Mouse (Mus musculus): Measurements from ENCODE around the gene Fam187a. TPM values are rescaled to one million over a fixed set of nuclear protein-coding genes. Genes with fewer than 3 reads are reported as not detected.

Gene Fam187a
- polyA plus RNA-seq, 1 experiment from 2014 or later = not detected

DNA sequence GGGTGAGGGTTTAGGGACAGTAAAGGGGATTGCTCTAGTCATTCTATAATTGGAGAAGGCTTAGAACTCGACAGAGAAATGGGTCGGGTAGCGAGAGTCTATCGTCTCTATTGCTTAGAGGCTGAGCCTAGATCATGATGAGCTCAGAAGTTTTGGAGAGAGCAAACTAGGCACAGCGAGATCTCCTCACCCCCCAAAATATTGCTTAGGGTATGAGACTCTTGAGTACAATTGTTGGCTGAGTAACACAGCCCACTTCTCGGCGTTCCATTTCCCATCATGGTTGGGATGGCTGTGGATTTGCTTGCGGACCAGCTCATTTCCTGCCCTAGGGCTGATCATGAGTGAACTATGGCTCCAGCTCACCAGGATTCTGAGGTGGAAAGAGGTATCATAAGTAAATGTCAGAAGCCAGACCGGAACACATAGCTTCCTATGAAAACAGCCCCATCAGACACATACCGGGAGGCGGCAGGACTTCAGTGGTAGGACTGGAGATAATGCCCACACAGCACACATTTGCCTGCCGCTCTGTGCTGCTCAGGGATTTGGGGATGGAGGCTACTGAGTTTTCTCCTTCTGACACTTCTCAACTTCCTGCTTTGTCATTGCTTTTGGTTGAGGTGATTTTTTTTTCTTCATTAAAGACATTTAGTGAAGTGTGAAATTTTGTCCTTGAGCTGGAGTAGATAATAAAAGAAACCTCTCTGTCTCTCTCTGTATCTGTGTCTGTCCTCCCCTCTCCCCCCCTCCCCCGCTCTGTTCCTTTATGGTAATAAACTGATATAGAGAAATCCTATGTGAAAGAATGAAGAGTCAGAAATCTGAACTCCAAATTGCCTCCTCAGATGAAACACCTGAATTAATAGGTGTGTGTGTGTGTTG, 3.4 kb upstream of the Fam187a start:
- Histone ChIP-seq H3K9ac (ENCODE audit: low read length) (peak overlapping the region; percentile 83), H3K9me3 (ENCODE audit: control insufficient read depth, low read length) (no peaks in the 10 kb centered on the region), H3K27me3 (ENCODE audit: control insufficient read depth, insufficient read depth, low read length) (no peaks in the 10 kb centered on the region), H3K4me3 (ENCODE audit: low read depth, low read length) (peak overlapping the region; percentile 80), H3K4me1 (ENCODE audit: control insufficient read depth, insufficient read depth, low read length) (peaks cover 5% of the 10 kb centered on the region; the same call in 1 of the 2 replicates), H3K27ac (replicated peaks; ENCODE audit: low read depth, low read length) (no peak overlapping the region), H3K36me3 (ENCODE audit: control insufficient read depth, insufficient read depth, low read length) (no peaks in the 10 kb centered on the region; the same call in 1 of the 2 replicates), H3K4me2 (ENCODE audit: low read depth, severe bottlenecking) (peak overlapping the region; percentile 68)
- ATAC-seq (ENCODE audit: insufficient number of reproducible peaks, low FRiP score, low TSS enrichment, low read depth) (peak; percentile 9; the same call in 1 of the 2 replicates), DNase-seq (ENCODE audit: low spot score) (no peak)
- WGBS = 14% methylated on average over 13 of the region's 13 CpGs

DNA sequence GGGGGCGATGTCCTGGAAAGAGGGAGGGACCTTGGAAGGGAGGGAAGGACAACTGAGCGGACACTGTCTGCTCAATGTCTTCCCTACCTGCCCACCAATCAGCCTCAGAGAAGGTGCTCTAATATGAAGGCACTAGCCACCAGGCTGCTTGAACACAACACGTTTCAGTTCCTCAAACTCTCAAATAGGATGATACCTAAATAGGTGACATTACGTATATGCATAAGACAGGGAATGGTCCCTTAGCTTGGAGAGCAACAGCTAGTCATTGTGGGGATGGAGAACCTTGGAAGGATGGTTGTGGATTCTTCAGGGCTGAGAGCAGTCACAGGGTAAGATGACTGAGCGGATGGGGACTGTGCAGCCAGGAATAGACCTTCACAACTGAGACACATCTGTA, 2.5 kb downstream of the Fam187a start:
- WGBS = 82% methylated on average over 5 of the region's 5 CpGs
- Histone ChIP-seq H3K4me2 (ENCODE audit: low read depth, severe bottlenecking) (no peak overlapping the region), H3K4me3 (ENCODE audit: low read depth, low read length) (no peak overlapping the region), H3K9me3 (ENCODE audit: control insufficient read depth, low read length) (no peaks in the 10 kb centered on the region), H3K9ac (ENCODE audit: low read length) (no peak overlapping the region), H3K27ac (replicated peaks; ENCODE audit: low read depth, low read length) (no peak overlapping the region), H3K27me3 (ENCODE audit: control insufficient read depth, insufficient read depth, low read length) (0 out of 2 replicates have a peak, but pooled peaks cover 4% of the 10 kb centered on the region), H3K36me3 (ENCODE audit: control insufficient read depth, insufficient read depth, low read length) (no peaks in the 10 kb centered on the region), H3K4me1 (ENCODE audit: control insufficient read depth, insufficient read depth, low read length) (no peaks in the 10 kb centered on the region)
- ATAC-seq (ENCODE audit: insufficient number of reproducible peaks, low FRiP score, low TSS enrichment, low read depth) = no peak
- DNase-seq (ENCODE audit: low spot score) = no peak

DNA sequence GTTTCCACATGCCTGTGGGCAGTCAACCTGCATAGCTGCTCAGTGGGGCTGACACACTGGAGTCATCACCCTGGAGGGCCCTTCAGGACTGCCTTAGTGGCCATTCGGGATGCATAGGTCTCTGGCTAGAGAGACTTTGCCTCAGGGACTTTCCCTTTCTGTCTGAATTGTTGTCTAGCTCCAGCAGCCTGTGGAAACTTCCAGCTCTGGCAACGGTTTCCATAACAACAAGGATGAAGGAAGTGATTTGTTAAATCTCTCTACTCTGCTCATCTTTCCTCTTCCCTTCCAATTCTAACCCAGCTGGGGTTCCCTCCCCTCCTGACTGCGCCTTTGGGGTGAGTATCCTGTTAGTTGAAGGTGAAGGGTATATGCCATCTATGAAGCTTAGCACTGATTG, 3.2 kb downstream of the Fam187a start:
- no peaks in the 10 kb centered on the region for H3K9me3 ChIP-seq (ENCODE audit: control insufficient read depth, low read length)
- H3K9ac ChIP-seq (ENCODE audit: low read length) = no peak overlapping the region
- no peak overlapping the region for H3K4me3 ChIP-seq (ENCODE audit: low read depth, low read length)
- 77% methylated on average over 3 of the region's 3 CpGs for WGBS
- H3K36me3 ChIP-seq (ENCODE audit: control insufficient read depth, insufficient read depth, low read length) = no peaks in the 10 kb centered on the region
- 0 out of 2 replicates have a peak, but pooled peaks cover 6% of the 10 kb centered on the region for H3K27me3 ChIP-seq (ENCODE audit: control insufficient read depth, insufficient read depth, low read length)
- no peak for DNase-seq (ENCODE audit: low spot score)
- H3K27ac ChIP-seq (replicated peaks; ENCODE audit: low read depth, low read length) = no peak overlapping the region
- ATAC-seq (ENCODE audit: insufficient number of reproducible peaks, low FRiP score, low TSS enrichment, low read depth) = no peak
- H3K4me2 ChIP-seq (ENCODE audit: low read depth, severe bottlenecking) = no peak overlapping the region
- H3K4me1 ChIP-seq (ENCODE audit: control insufficient read depth, insufficient read depth, low read length) = no peaks in the 10 kb centered on the region

DNA sequence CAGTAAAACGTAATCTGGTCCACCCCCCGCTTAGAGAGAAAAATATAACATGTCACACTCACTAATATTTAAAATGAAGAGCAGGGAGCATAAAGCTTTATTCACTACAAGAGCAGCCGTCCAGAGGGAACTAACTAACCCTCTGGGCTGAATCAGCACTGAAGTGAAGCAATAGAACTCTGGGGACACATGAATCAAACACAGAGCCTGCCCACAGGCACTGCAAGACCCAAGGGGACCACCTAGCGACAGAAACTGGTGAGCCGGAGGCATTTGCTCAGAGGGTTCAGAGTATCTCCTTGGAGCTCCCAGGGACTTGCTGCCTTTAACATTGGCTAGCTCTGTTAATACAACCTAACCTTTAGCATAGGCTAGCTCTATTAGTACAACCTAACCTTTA, 5.1 kb downstream of the Fam187a start:
- Histone ChIP-seq H3K9me3 (ENCODE audit: control insufficient read depth, low read length) (no peaks in the 10 kb centered on the region), H3K27ac (replicated peaks; ENCODE audit: low read depth, low read length) (no peak overlapping the region), H3K4me3 (ENCODE audit: low read depth, low read length) (no peak overlapping the region), H3K4me2 (ENCODE audit: low read depth, severe bottlenecking) (no peak overlapping the region), H3K36me3 (ENCODE audit: control insufficient read depth, insufficient read depth, low read length) (no peaks in the 10 kb centered on the region), H3K27me3 (ENCODE audit: control insufficient read depth, insufficient read depth, low read length) (peaks cover 19% of the 10 kb centered on the region), H3K9ac (ENCODE audit: low read length) (no peak overlapping the region), H3K4me1 (ENCODE audit: control insufficient read depth, insufficient read depth, low read length) (peaks cover 6% of the 10 kb centered on the region)
- WGBS = 61% methylated on average over 5 of the region's 5 CpGs
- ATAC-seq (ENCODE audit: insufficient number of reproducible peaks, low FRiP score, low TSS enrichment, low read depth) (no peak), DNase-seq (ENCODE audit: low spot score) (no peak)

DNA sequence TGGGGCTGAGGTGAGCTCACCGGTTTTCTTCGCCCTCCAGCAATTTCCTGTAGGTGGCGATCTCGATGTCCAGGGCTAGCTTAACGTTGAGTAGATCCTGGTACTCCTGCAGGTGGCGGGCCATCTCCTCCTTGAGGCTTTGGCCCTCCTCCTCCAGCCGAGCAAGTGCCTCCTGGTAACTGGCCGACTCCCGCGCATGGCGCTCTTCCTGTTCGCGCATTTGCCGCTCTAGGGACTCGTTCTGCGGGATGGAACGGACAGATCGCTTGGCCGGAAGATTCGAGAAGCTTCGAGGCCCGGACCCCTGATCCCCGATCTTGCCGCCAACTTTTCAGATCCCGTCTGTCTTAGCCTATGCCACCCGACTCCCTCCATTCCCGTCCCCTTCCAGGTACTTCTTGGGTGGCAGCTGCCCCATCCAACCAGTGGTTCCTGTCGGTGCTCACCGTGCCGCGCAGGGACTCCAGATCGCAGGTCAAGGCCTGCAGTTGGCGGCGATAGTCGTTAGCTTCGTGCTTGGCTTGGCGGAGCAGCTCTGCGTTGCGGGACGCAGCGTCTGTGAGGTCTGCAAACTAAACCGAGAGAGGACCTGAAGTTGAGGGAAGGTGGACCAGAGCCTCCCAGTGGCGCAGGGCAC, 8.2 kb downstream of the Fam187a start:
- Histone ChIP-seq H3K27ac (replicated peaks; ENCODE audit: low read depth, low read length) (no peak overlapping the region), H3K4me2 (ENCODE audit: low read depth, severe bottlenecking) (peak overlapping the region; percentile 67), H3K4me1 (ENCODE audit: control insufficient read depth, insufficient read depth, low read length) (peaks cover 6% of the 10 kb centered on the region), H3K27me3 (ENCODE audit: control insufficient read depth, insufficient read depth, low read length) (peaks cover 22% of the 10 kb centered on the region), H3K4me3 (ENCODE audit: low read depth, low read length) (peak overlapping the region; percentile 37), H3K36me3 (ENCODE audit: control insufficient read depth, insufficient read depth, low read length) (no peaks in the 10 kb centered on the region), H3K9ac (ENCODE audit: low read length) (peak overlapping the region; percentile 58), H3K9me3 (ENCODE audit: control insufficient read depth, low read length) (no peaks in the 10 kb centered on the region)
- ATAC-seq (ENCODE audit: insufficient number of reproducible peaks, low FRiP score, low TSS enrichment, low read depth) (no peak), DNase-seq (ENCODE audit: low spot score) (peak; percentile 86)
- WGBS = 2% methylated on average over 43 of the region's 43 CpGs

DNA sequence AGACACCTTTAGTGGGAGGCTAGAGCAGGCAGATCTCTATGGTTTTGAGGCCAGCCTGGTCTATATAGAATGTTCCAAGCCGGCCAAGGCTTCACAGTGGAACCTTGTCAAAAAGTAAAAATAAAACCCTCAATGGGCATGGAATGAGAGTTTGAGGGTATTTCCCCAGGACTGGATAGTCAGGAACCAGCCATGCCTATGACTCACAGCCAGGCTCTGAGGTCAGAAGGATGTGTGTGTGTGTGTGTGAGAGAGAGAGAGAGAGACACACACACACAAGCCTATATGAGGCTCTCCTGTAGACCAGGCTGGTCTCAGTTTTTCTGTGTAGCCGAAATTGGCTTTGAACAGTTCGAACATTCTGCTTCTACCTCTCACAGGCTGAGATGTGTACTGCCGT, 9.7 kb downstream of the Fam187a start:
- WGBS = 89% methylated on average over 4 of the region's 4 CpGs
- Histone ChIP-seq H3K4me1 (ENCODE audit: control insufficient read depth, insufficient read depth, low read length) (peaks cover 6% of the 10 kb centered on the region), H3K36me3 (ENCODE audit: control insufficient read depth, insufficient read depth, low read length) (no peaks in the 10 kb centered on the region), H3K4me3 (ENCODE audit: low read depth, low read length) (no peak overlapping the region), H3K4me2 (ENCODE audit: low read depth, severe bottlenecking) (no peak overlapping the region), H3K27ac (replicated peaks; ENCODE audit: low read depth, low read length) (no peak overlapping the region), H3K9ac (ENCODE audit: low read length) (no peak overlapping the region), H3K27me3 (ENCODE audit: control insufficient read depth, insufficient read depth, low read length) (peaks cover 22% of the 10 kb centered on the region), H3K9me3 (ENCODE audit: control insufficient read depth, low read length) (no peaks in the 10 kb centered on the region)
- DNase-seq (ENCODE audit: low spot score) (no peak), ATAC-seq (ENCODE audit: insufficient number of reproducible peaks, low FRiP score, low TSS enrichment, low read depth) (no peak)

DNA sequence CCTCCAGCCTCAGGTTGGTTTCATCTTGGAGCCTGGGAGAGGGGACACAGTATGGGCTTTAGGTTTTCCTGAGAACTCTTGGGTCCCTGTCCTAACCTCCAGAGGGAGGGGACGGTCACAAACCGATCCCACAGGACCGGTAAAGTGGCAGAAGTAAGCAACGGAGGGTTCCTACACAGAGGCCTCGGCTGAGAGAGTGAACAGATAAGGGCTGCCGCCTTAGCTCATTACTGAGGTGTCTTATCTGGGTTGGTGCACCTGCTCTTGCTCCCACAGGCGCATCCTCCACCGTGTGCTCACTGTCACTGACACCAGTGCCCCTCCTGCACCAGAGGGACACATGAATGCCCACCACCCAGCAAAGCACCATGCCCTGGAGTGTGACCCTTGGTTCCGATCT, 10.8 kb downstream of the Fam187a start:
- H3K27me3 ChIP-seq (ENCODE audit: control insufficient read depth, insufficient read depth, low read length) = peaks cover 22% of the 10 kb centered on the region
- WGBS = 74% methylated on average over 9 of the region's 9 CpGs
- no peak overlapping the region for H3K27ac ChIP-seq (replicated peaks; ENCODE audit: low read depth, low read length)
- no peaks in the 10 kb centered on the region for H3K9me3 ChIP-seq (ENCODE audit: control insufficient read depth, low read length)
- no peak overlapping the region for H3K4me2 ChIP-seq (ENCODE audit: low read depth, severe bottlenecking)
- H3K4me1 ChIP-seq (ENCODE audit: control insufficient read depth, insufficient read depth, low read length) = peaks cover 6% of the 10 kb centered on the region
- H3K4me3 ChIP-seq (ENCODE audit: low read depth, low read length) = no peak overlapping the region
- ATAC-seq (ENCODE audit: insufficient number of reproducible peaks, low FRiP score, low TSS enrichment, low read depth) (no peak), DNase-seq (ENCODE audit: low spot score) (no peak)
- H3K36me3 ChIP-seq (ENCODE audit: control insufficient read depth, insufficient read depth, low read length) = no peaks in the 10 kb centered on the region
- peak overlapping the region; percentile 7; the same call in 1 of the 2 replicates for H3K9ac ChIP-seq (ENCODE audit: low read length)

DNA sequence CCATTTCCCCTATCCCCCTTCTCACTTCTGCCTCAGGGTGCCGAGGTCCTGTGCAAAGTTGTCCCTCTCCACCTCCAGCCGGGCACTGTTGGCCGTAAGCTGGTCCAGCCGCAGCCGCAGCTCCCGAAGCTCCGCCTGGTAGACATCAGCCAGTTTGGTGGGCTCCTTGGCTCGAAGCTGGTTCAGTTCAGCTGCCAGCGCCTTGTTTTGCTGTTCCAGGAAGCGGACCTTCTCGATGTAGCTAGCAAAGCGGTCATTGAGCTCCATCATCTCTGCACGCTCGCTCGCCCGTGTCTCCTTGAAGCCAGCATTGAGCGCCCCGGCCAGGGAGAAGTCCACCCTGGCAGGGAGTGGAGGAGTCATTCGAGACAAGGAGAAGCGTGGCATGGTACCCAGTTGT, 11.7 kb downstream of the Fam187a start:
- Histone ChIP-seq H3K4me1 (ENCODE audit: control insufficient read depth, insufficient read depth, low read length) (peaks cover 6% of the 10 kb centered on the region), H3K4me2 (ENCODE audit: low read depth, severe bottlenecking) (no peak overlapping the region), H3K27me3 (ENCODE audit: control insufficient read depth, insufficient read depth, low read length) (peaks cover 22% of the 10 kb centered on the region), H3K36me3 (ENCODE audit: control insufficient read depth, insufficient read depth, low read length) (no peaks in the 10 kb centered on the region), H3K9ac (ENCODE audit: low read length) (no peak overlapping the region), H3K9me3 (ENCODE audit: control insufficient read depth, low read length) (no peaks in the 10 kb centered on the region), H3K4me3 (ENCODE audit: low read depth, low read length) (no peak overlapping the region), H3K27ac (replicated peaks; ENCODE audit: low read depth, low read length) (no peak overlapping the region)
- ATAC-seq (ENCODE audit: insufficient number of reproducible peaks, low FRiP score, low TSS enrichment, low read depth) (no peak), DNase-seq (ENCODE audit: low spot score) (no peak)
- 74% methylated on average over 20 of the region's 20 CpGs for whole genome bisulfite sequencing

All from limb, embryonic 11.5 days (tissue).